Mouse (Mus musculus) midbrain, embryonic 11.5 days (tissue): ENCODE data around the gene Arid3b. TPM values are rescaled to one million over a fixed set of nuclear protein-coding genes. Genes with fewer than 3 reads are reported as not detected.

Source experiments
- ATAC-seq: fragments of 200-750 bp; cut with Nextera tagmentation; 2 replicates; pipeline ENCODE4 v1.8.0; 2017; ENCODE audit warnings: moderate TSS enrichment, moderate library complexity; ENCODE audit not compliant: low FRiP score
- DNase-seq: peaks from one replicate; pipeline ENCODE4 v3.0.0; 2015; ENCODE audit warnings: low spot score; ENCODE audit errors: missing footprints
- H3K27ac ChIP-seq: fragments of 300-500 bp; sonication (generic); 2 replicates; pipeline ENCODE4 v1.5.1; 2014; ENCODE audit warnings: low read depth, low read length
- H3K27me3 ChIP-seq: fragments of 300-500 bp; sonication (generic); 2 replicates; pipeline ENCODE4 v1.6.1; 2014; ENCODE audit warnings: mild to moderate bottlenecking, low read length, moderate library complexity, mixed read lengths; ENCODE audit not compliant: control insufficient read depth, insufficient read depth
- H3K36me3 ChIP-seq: fragments of 300-500 bp; sonication (generic); 2 replicates; pipeline ENCODE4 v1.6.1; 2014; ENCODE audit warnings: mild to moderate bottlenecking, low read length, moderate library complexity, mixed read lengths; ENCODE audit not compliant: control insufficient read depth, insufficient read depth
- H3K4me1 ChIP-seq: fragments of 300-500 bp; sonication (generic); 2 replicates; pipeline ENCODE4 v1.6.1; 2014; ENCODE audit warnings: low read length; ENCODE audit not compliant: control insufficient read depth, insufficient read depth
- H3K4me2 ChIP-seq: fragments of 300-500 bp; sonication (generic); 2 replicates; pipeline ENCODE4 v1.6.1; 2014; ENCODE audit warnings: mild to moderate bottlenecking, moderate library complexity
- H3K4me3 ChIP-seq: fragments of 300-500 bp; sonication (generic); 2 replicates; pipeline ENCODE4 v1.5.1; 2014; ENCODE audit warnings: low read depth, low read length
- H3K9ac ChIP-seq: fragments of 300-500 bp; sonication (generic); 2 replicates; pipeline ENCODE4 v1.6.1; 2014; ENCODE audit warnings: low read length
- H3K9me3 ChIP-seq: fragments of 300-500 bp; sonication (generic); 2 replicates; pipeline ENCODE4 v1.6.1; 2016; ENCODE audit warnings: low read length; ENCODE audit not compliant: control insufficient read depth
- WGBS: fragments of 180-500 bp; shearing (Covaris S2); extraction: QIAGEN DNeasy Blood & Tissue Kit; methylation state at CpG from one replicate; pipeline ENCODE4 v1.1.7; 2014; 5-methylcytosine and 5-hydroxymethylcytosine counted together
- polyA plus RNA-seq: library from polyadenylated mRNA; unstranded; fragments of >200 nt; fragmentation: Nextera tagmentation; extraction: Ambion mirVana; gene quantifications from 2 replicates; pipeline ENCODE4 v1.2.1, GENCODE M21; 2014

Arid3b gene
- polyA plus RNA-seq, 1 experiment from 2014 or later = 25.7 TPM

GRCm38 (mm10) chr9:57764147-57764973, 72.2 kb downstream of the Arid3b start:
- Histone ChIP-seq H3K4me2 (peak overlapping the region; percentile 88), H3K4me3 (peak overlapping the region; percentile 91), H3K27ac (peak overlapping the region; percentile 98), H3K4me1 (peaks cover 20% of the 10 kb centered on the region), H3K27me3 (no peaks in the 10 kb centered on the region), H3K9ac (peak overlapping the region; percentile 98), H3K9me3 (no peaks in the 10 kb centered on the region), H3K36me3 (peaks cover 12% of the 10 kb centered on the region; the same call in 1 of the 2 replicates)
- DNase-seq (no peak), ATAC-seq (peak; percentile 70)
- WGBS = under 1% methylated on average over 54 of the region's 57 CpGs

GRCm38 (mm10) chr9:57762563-57762991, 74.0 kb downstream of the Arid3b start:
- Histone ChIP-seq H3K9me3 (no peaks in the 10 kb centered on the region), H3K36me3 (peaks cover 24% of the 10 kb centered on the region), H3K27ac (no peak overlapping the region), H3K4me3 (no peak overlapping the region), H3K4me2 (0 out of 2 replicates have a peak overlapping the region, but pooled peaks have one; percentile 0), H3K4me1 (peaks cover 20% of the 10 kb centered on the region), H3K27me3 (no peaks in the 10 kb centered on the region), H3K9ac (no peak overlapping the region)
- no peak for ATAC-seq
- no peak for DNase-seq
- WGBS = 69% methylated on average over 6 of the region's 6 CpGs

- Histone ChIP-seq H3K4me3 (no peak overlapping the region), H3K27ac (no peak overlapping the region), H3K27me3 (no peaks in the 10 kb centered on the region), H3K9ac (no peak overlapping the region), H3K9me3 (no peaks in the 10 kb centered on the region), H3K36me3 (peaks cover 29% of the 10 kb centered on the region), H3K4me1 (peaks cover 20% of the 10 kb centered on the region), H3K4me2 (0 out of 2 replicates have a peak overlapping the region, but pooled peaks have one; percentile 0)
- WGBS = 97% methylated on average over 13 of the region's 13 CpGs
- ATAC-seq (no peak), DNase-seq (no peak)
Measured at GRCm38 (mm10) chr9:57761563-57762551, 74.7 kb downstream of the Arid3b start.

GRCm38 (mm10) chr9:57760416-57761146, 76.0 kb downstream of the Arid3b start:
- no peaks in the 10 kb centered on the region for H3K27me3 ChIP-seq
- DNase-seq = no peak
- no peak overlapping the region for H3K27ac ChIP-seq
- H3K9ac ChIP-seq = no peak overlapping the region
- H3K36me3 ChIP-seq = peaks cover 35% of the 10 kb centered on the region
- H3K9me3 ChIP-seq = no peaks in the 10 kb centered on the region
- H3K4me3 ChIP-seq = no peak overlapping the region
- H3K4me2 ChIP-seq = no peak overlapping the region
- ATAC-seq = no peak
- 96% methylated on average over 24 of the region's 24 CpGs for WGBS
- H3K4me1 ChIP-seq = peaks cover 16% of the 10 kb centered on the region; the same call in 1 of the 2 replicates

GRCm38 (mm10) chr9:57759289-57759688, 77.3 kb downstream of the Arid3b start:
- Histone ChIP-seq H3K4me2 (no peak overlapping the region), H3K4me3 (no peak overlapping the region), H3K36me3 (peaks cover 43% of the 10 kb centered on the region), H3K9ac (no peak overlapping the region), H3K9me3 (no peaks in the 10 kb centered on the region), H3K27ac (no peak overlapping the region), H3K4me1 (peaks cover 16% of the 10 kb centered on the region; the same call in 1 of the 2 replicates), H3K27me3 (no peaks in the 10 kb centered on the region)
- WGBS = 36% methylated on average over 6 of the region's 6 CpGs
- DNase-seq = peak; percentile 90
- peak; percentile 49; the same call in 1 of the 2 replicates for ATAC-seq

GRCm38 (mm10) chr9:57758528-57758927, 78.1 kb downstream of the Arid3b start:
- Histone ChIP-seq H3K9ac (no peak overlapping the region), H3K36me3 (peaks cover 50% of the 10 kb centered on the region), H3K4me3 (no peak overlapping the region), H3K4me2 (no peak overlapping the region), H3K9me3 (no peaks in the 10 kb centered on the region), H3K27me3 (no peaks in the 10 kb centered on the region), H3K4me1 (peaks cover 9% of the 10 kb centered on the region; the same call in 1 of the 2 replicates), H3K27ac (no peak overlapping the region)
- no peak for ATAC-seq
- 91% methylated on average over 22 of the region's 22 CpGs for WGBS
- no peak for DNase-seq

- Histone ChIP-seq H3K9me3 (no peaks in the 10 kb centered on the region), H3K27ac (no peak overlapping the region), H3K4me1 (peaks cover under 1% of the 10 kb centered on the region; the same call in 1 of the 2 replicates), H3K27me3 (no peaks in the 10 kb centered on the region), H3K4me3 (no peak overlapping the region), H3K36me3 (peaks cover 58% of the 10 kb centered on the region), H3K4me2 (no peak overlapping the region), H3K9ac (no peak overlapping the region)
- ATAC-seq (no peak), DNase-seq (no peak)
- 93% methylated on average over 3 of the region's 3 CpGs for WGBS
Measured at GRCm38 (mm10) chr9:57757578-57757977, 79.0 kb downstream of the Arid3b start.

- ATAC-seq (no peak), DNase-seq (no peak)
- Histone ChIP-seq H3K4me3 (no peak overlapping the region), H3K27ac (no peak overlapping the region), H3K4me2 (no peak overlapping the region), H3K27me3 (no peaks in the 10 kb centered on the region), H3K4me1 (no peaks in the 10 kb centered on the region), H3K9ac (no peak overlapping the region), H3K36me3 (peaks cover 71% of the 10 kb centered on the region), H3K9me3 (no peaks in the 10 kb centered on the region)
- 92% methylated on average over 7 of the region's 7 CpGs for WGBS
Measured at GRCm38 (mm10) chr9:57750901-57751300, 85.7 kb downstream of the Arid3b start.
